In genomic region chr13:60738429-60738828, GRCm38 (mm10) we compare ENCODE assay signal across 9 mouse cellular contexts. TPM values are rescaled to one million over a fixed set of nuclear protein-coding genes. Genes with fewer than 3 reads are reported as not detected.
DNase-seq lines count a peak whose midpoint lies in the region; ATAC-seq and TF ChIP-seq lines count a peak whose summit lies in the region.
"Had no signal": no experiment of that assay in that cellular context is flagged by ENCODE, and none has a peak within 500 bp of the region (broad histone marks: within the 10 kb centered on the region; RNA-seq: fewer than 3 reads in every experiment).

No protein-coding gene starts in this region.

- H3K27me3 ChIP-seq in heart, embryonic 12.5 days (replicated peaks): no peaks in the 10 kb centered on the region
- H3K27me3 ChIP-seq in kidney, embryonic 15.5 days: no peaks in the 10 kb centered on the region
- H3K27me3 ChIP-seq in neural tube, embryonic 15.5 days (replicated peaks): no peaks in the 10 kb centered on the region

- peak overlapping the region; percentile 67 for H3K27ac ChIP-seq in heart, embryonic 12.5 days (ENCODE audit: poor library complexity, severe bottlenecking)
- peak overlapping the region; percentile 85 for H3K27ac ChIP-seq in kidney, embryonic 15.5 days
- H3K27ac ChIP-seq in neural tube, embryonic 15.5 days (replicated peaks): peak overlapping the region; percentile 13; the same call in 1 of the 2 replicates

- peak overlapping the region; percentile 51 for H3K4me2 ChIP-seq in heart, embryonic 12.5 days
- H3K4me2 ChIP-seq in kidney, embryonic 15.5 days: peak overlapping the region; percentile 55
- H3K4me2 ChIP-seq in neural tube, embryonic 15.5 days: peak overlapping the region; percentile 29

- H3K4me1 ChIP-seq in heart, embryonic 12.5 days (replicated peaks): peaks cover 26% of the 10 kb centered on the region
- H3K4me1 ChIP-seq in kidney, embryonic 15.5 days: peaks cover 39% of the 10 kb centered on the region
- peaks cover 10% of the 10 kb centered on the region for H3K4me1 ChIP-seq in lung, adult 2 months (ENCODE audit: control insufficient read depth, insufficient read depth, low read length)
- peaks cover 11% of the 10 kb centered on the region for H3K4me1 ChIP-seq in neural tube, embryonic 15.5 days

- WGBS in heart, embryonic 12.5 days: 14% methylated on average over 9 of the region's 9 CpGs
- 9% methylated on average over 9 of the region's 9 CpGs for WGBS in kidney, embryonic 15.5 days
- WGBS in lung, adult 2 months: 3% methylated on average over 9 of the region's 9 CpGs
- WGBS in neural tube, embryonic 15.5 days: 13% methylated on average over 9 of the region's 9 CpGs

- TF ChIP-seq CTCF in lung, adult 2 months (IDR thresholded peaks at IDR 0.05; ENCODE audit: insufficient read depth, low read length): peak; percentile 61

- peaks cover 9% of the 10 kb centered on the region for H3K36me3 ChIP-seq in heart, embryonic 12.5 days
- H3K36me3 ChIP-seq in kidney, embryonic 15.5 days: peaks cover 30% of the 10 kb centered on the region
- H3K36me3 ChIP-seq in neural tube, embryonic 15.5 days: peaks cover 51% of the 10 kb centered on the region

- no peak overlapping the region for H3K9ac ChIP-seq in heart, embryonic 12.5 days
- no peak overlapping the region for H3K9ac ChIP-seq in kidney, embryonic 15.5 days
- no peak overlapping the region for H3K9ac ChIP-seq in neural tube, embryonic 15.5 days (replicated peaks)

- H3K9me3 ChIP-seq in heart, embryonic 12.5 days (replicated peaks): 0 out of 2 replicates have a peak, but pooled peaks cover 5% of the 10 kb centered on the region
- no peaks in the 10 kb centered on the region for H3K9me3 ChIP-seq in kidney, embryonic 15.5 days (replicated peaks)
- no peaks in the 10 kb centered on the region for H3K9me3 ChIP-seq in neural tube, embryonic 15.5 days (replicated peaks)

- ATAC-seq in erythroblast, adult 5-6 weeks (replicated peaks; ENCODE audit: low FRiP score, poor library complexity, severe bottlenecking): peak; percentile 77
- ATAC-seq in heart, embryonic 12.5 days (ENCODE audit: insufficient number of reproducible peaks, low FRiP score): peak; percentile 73
- peak; percentile 68 for ATAC-seq in kidney, embryonic 15.5 days (replicated peaks; ENCODE audit: low FRiP score)
- ATAC-seq in neural tube, embryonic 15.5 days (ENCODE audit: low FRiP score): peak; percentile 75

- no peak for TF ChIP-seq POLR2A in lung, adult 2 months (IDR thresholded peaks at IDR 0.05; ENCODE audit: borderline replicate concordance, extremely low read depth, low read depth, low read length)

- peak; percentile 80 for DNase-seq in ES-CJ7 (ENCODE audit: low read depth, low spot score)
- DNase-seq in brain, embryonic 18.5 days (ENCODE audit: low read depth, low spot score): peak; percentile 34
- DNase-seq in lung, adult 2 months: peak; percentile 62
- peak; percentile 87 for DNase-seq in thymus, postnatal 0 days (ENCODE audit: low spot score)

- H3K4me3 ChIP-seq in heart, embryonic 12.5 days: no peak overlapping the region
- H3K4me3 ChIP-seq in kidney, embryonic 15.5 days (replicated peaks): peak overlapping the region; percentile 27
- no peak overlapping the region for H3K4me3 ChIP-seq in lung, adult 2 months (replicated peaks; ENCODE audit: extremely low read depth, low read depth, low read length)
- H3K4me3 ChIP-seq in neural tube, embryonic 15.5 days (replicated peaks): no peak overlapping the region

RNA-seq across cellular contexts. Expression of gene BC051665, which starts 47.7 kb away (rescaled TPM):
- total RNA-seq in erythroblast, adult 5-6 weeks (2015; ENCODE audit: low replicate concordance): not detected in 2 replicates
- not detected in 2 replicates for total RNA-seq in erythroblast, adult 5-6 weeks (2017; ENCODE audit: low replicate concordance)
- polyA plus RNA-seq in heart, embryonic 12.5 days (2016; fragmentation: Nextera tagmentation; extraction: Ambion mirVana): not detected in 2 replicates
- not detected in 2 replicates for polyA plus RNA-seq in kidney, embryonic 15.5 days (2015; fragmentation: Nextera tagmentation; extraction: Ambion mirVana)
- not detected in 2 replicates for polyA plus RNA-seq in lung, adult 2 months (2012; rRNA removed)
- not detected in 2 replicates for polyA plus RNA-seq in neural tube, embryonic 15.5 days (2015; fragmentation: Nextera tagmentation; extraction: Ambion mirVana)
- polyA plus RNA-seq in thymus, postnatal 0 days (2015; fragmentation: Nextera tagmentation; extraction: Ambion mirVana): not detected in 2 replicates
- total RNA-seq: layer of hippocampus, postnatal 36 days had no signal

Comparison
In these comparisons a context has a peak if more than half of its experiments do, and no peak if none do; other contexts are left out.
1. DNase-seq: peak in every context shown above with its lines; median percentile 87 in thymus, postnatal 0 days; 80 in ES-CJ7; 62 in lung, adult 2 months; 34 in brain, embryonic 18.5 days.
2. H3K27ac ChIP-seq: peak in every context shown above with its lines; median percentile 85 in kidney, embryonic 15.5 days; 67 in heart, embryonic 12.5 days; 13 in neural tube, embryonic 15.5 days.